Mouse (Mus musculus) bone marrow macrophage, adult 2 months (primary cell): ENCODE measurements around the gene Gm49333. TPM values are rescaled to one million over a fixed set of nuclear protein-coding genes. Genes with fewer than 3 reads are reported as not detected.

ENCODE experiments used
- H3K27ac ChIP-seq: 2 replicates; pipeline ENCODE4 v1.5.1; 2012; ENCODE audit warnings: low read depth, low read length; ENCODE audit not compliant: insufficient read depth
- H3K4me1 ChIP-seq: 2 replicates; pipeline ENCODE4 v1.6.1; 2012; ENCODE audit warnings: low read length; ENCODE audit not compliant: control insufficient read depth, insufficient read depth
- H3K4me3 ChIP-seq: 2 replicates; pipeline ENCODE4 v1.5.1; 2012; ENCODE audit warnings: mild to moderate bottlenecking, low read length, moderate library complexity; ENCODE audit not compliant: insufficient read depth
- CTCF ChIP-seq: IDR thresholded peaks from 2 replicates; pipeline ENCODE4 v1.5.1; 2012; ENCODE audit warnings: low read depth, mild to moderate bottlenecking, low read length, moderate library complexity
- POLR2A ChIP-seq: IDR thresholded peaks from 2 replicates; pipeline ENCODE4 v1.6.1; 2012; ENCODE audit warnings: mild to moderate bottlenecking, low read depth, low read length, borderline replicate concordance
- polyA plus RNA-seq: library from polyadenylated mRNA; stranded (reverse); fragments of >200 nt; gene quantifications from 2 replicates; pipeline ENCODE4 v1.2.4, GENCODE M21; 2012; ENCODE audit not compliant: missing spikeins, insufficient read depth, insufficient read length

Gm49333 gene
- polyA plus RNA-seq, 1 experiment, result not detected

DNA sequence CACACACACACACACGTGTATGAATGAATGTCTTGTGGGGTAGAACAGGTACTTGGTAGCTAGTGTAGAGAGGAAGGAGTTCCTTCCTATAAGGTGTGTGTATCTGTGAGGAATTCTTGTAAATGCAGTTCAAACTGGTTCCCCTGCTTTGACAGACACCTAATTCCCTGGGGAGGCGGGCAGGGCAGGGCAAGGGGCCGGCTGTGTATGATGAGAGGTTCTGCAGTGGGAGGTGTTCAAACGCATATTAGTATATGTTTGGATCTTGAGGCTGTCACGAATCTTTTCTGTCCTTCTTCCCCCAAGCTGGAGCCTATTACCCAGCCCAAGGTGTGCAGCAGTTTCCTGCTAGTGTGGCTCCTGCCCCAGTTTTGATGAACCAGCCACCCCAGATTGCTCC is 66.0 kb downstream of the Gm49333 start:
- Histone ChIP-seq H3K27ac (peak overlapping the region; percentile 41), H3K4me1 (peaks cover 31% of the 10 kb centered on the region), H3K4me3 (no peak overlapping the region)
- TF ChIP-seq POLR2A, result no peak
- TF ChIP-seq CTCF, result no peak

DNA sequence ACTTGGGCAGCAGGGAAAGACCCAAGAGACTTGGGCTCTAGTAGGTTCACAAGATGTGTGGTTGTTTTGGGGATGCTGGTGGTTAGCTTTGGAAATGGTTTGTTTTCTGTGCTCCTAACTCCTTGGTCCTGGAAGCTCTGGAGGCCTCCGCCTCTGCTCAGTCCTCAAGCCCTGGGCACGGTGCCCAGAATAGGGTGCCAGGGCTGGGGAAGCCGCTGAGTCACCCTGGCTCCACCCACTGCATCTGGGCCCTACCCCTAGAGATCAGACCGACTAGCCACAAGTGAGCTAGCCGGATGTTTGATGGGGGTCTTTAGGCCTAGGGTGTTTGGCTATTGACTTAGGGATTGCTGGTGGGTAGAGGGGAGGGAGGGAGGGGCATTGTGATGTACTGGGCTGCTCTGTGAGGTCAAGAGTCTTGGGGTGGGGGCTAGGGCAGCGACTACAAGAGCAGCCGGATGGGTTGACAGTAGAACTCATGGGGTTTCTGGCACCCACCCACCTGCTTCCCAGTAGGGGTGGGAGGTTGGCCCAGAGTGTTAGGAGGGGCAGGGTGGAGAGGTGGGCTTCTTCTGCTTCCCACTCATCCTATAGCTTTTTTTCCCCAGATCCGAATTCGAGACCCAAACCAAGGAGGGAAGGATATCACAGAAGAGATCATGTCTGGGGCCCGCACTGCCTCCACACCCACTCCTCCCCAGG is 66.7 kb downstream of the Gm49333 start:
- TF ChIP-seq POLR2A (no peak), CTCF (no peak)
- Histone ChIP-seq H3K4me1 (peaks cover 31% of the 10 kb centered on the region), H3K27ac (peak overlapping the region; percentile 41), H3K4me3 (no peak overlapping the region)

DNA sequence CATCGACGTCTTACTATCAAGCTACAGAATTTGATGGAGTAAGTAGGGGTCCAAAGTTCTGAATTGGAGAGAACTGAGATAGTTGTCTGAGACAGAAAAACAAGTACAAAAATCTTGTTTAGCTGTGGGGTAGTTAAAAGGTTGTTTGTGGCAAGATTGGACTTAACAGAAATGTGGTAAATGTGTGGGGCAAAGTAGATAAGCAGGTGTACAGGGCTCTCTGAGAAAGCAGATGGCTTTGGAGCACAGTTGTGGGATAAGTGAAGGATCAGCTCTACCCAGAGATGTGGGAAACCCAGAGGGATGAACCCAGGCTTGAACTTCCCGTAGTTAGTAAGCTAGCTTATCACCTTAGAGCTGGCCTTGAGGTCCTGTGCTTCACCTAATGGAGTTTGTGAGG is 79.4 kb downstream of the Gm49333 start:
- no peak overlapping the region for H3K27ac ChIP-seq
- no peak for TF ChIP-seq CTCF
- no peak for TF ChIP-seq POLR2A
- H3K4me1 ChIP-seq, result peaks cover 20% of the 10 kb centered on the region
- no peak overlapping the region for H3K4me3 ChIP-seq

DNA sequence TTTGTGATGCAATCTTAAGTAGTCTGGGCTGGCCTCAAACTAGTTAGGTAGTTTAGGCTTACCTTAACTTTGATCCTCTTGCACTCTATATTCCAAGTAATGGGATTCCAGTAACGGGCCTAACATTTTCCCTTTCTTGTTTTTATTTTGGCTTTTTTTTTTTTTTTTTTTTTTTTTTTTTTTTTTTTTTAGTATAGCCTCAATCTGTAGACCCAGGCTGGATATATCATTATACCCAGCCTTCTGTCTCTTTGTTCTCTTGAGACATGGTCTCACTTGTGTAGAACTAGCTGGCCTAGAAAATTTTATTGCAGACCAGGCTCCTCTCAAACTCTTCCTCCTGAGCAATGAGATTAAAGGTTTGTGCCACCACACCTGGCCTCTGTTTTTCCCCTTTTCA is 80.2 kb downstream of the Gm49333 start:
- no peak overlapping the region for H3K27ac ChIP-seq
- no peak overlapping the region for H3K4me3 ChIP-seq
- TF ChIP-seq CTCF, result no peak
- TF ChIP-seq POLR2A, result no peak
- H3K4me1 ChIP-seq, result peaks cover 20% of the 10 kb centered on the region

DNA sequence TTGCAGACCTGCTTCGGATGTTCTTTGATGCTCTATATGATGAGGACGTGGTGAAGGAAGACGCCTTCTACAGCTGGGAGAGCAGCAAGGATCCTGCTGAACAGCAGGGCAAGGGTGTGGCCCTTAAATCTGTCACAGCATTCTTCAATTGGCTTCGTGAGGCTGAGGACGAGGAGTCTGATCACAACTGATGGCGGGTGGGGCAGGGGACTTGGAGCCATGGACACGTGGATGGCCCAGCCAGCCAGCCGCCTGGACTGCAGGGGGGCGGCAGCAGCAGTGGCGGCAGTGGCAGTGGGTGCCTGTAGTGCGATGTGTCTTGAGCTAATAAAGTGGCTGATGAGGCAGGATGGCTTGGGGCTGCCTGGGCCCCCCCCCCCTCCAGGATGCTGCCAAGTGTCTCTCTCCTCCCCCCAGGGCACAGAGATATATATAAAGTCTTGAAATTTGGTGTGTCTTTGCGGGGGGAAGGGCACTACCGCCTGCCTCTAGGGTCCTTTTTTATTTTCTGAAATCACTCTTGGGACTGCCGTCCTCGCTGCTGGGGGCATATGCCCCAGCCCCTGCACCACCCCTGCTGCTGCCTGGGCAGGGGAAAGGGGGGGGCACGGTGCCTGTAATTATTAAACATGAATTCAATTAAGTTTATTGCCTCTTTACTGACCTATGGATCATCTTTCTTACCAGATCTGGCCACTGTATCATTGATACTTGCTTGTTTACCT is 81.0 kb downstream of the Gm49333 start:
- H3K27ac ChIP-seq, result no peak overlapping the region
- H3K4me3 ChIP-seq, result no peak overlapping the region
- TF ChIP-seq CTCF (no peak), POLR2A (no peak)
- peaks cover 20% of the 10 kb centered on the region for H3K4me1 ChIP-seq

DNA sequence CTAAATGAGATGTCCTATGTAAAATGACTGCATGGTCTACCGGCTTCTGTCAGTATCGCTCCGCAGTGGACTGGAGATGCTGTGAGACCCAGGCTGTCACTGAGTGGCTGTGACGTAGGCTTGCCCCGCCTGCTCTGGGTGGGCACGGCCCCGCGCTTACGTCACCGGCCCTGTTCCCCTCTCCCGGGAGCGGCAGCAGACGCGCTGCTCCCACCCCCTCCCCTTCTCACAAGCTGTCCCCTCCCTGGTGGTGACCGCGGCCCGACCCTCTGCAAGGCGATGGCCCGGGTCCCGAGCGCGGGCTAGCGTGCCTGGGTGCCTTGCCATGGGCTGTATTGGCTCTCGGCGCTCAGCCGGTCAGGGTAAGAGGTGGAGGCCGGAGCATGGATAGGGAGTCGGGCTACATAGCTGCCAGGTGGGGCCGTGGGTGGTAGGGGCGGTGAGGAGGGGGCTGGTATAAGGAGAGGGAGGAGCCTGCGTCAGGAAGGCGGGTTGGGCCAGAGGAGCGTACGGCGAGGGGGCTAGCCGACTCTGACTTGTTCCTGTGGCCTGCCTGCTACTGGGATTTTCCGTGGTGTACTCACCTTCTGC is 81.8 kb downstream of the Gm49333 start, which contains the start of gene Fam131a:
Fam131a (plus strand) TSS at position 131 of the 591 bp plus-strand sequence.
- H3K4me3 ChIP-seq, result peak within 1 kb of the TSS; percentile 55
- H3K4me1 ChIP-seq, result peaks cover 20% of the 10 kb centered on the region
- H3K27ac ChIP-seq, result no peak within 1 kb of the TSS
- TF ChIP-seq CTCF (no peak), POLR2A (no peak)

DNA sequence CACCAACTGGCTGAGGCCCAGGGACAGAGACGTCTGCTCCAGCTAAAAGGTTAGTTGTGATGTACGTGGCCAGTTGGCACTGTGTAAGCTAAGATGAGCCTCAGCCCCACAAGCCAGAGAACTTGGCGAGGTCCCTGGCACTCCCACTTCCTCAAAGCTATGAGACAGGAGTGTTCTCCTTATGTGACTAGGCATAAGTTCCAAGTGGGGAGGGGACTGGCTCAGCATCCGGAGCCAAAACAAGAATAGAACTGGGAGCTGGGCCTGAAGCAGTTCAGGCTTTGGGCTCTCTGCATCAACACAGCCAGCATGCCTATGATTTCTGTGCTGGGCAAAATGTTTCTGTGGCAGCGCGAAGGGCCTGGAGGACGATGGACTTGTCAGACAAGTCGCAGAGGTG is 83.4 kb downstream of the Gm49333 start:
- H3K4me1 ChIP-seq, result peaks cover 20% of the 10 kb centered on the region
- no peak overlapping the region for H3K27ac ChIP-seq
- TF ChIP-seq POLR2A (no peak), CTCF (no peak)
- H3K4me3 ChIP-seq, result no peak overlapping the region

Other genes starting within 250 kb of the Gm49333 start
- gene Abcc5, start 185.2 kb upstream of the Gm49333 start, polyA plus RNA-seq, result 132 and 133 TPM in 2 replicates
- gene Eif2b5, start 112.8 kb upstream of the Gm49333 start, polyA plus RNA-seq, result 23.9 and 25.9 TPM in 2 replicates
- gene Dvl3, start 94.6 kb upstream of the Gm49333 start, polyA plus RNA-seq, result 26.8 and 30.4 TPM in 2 replicates
- 348 and 391 TPM in 2 replicates for gene Ap2m1, start 76.1 kb upstream of the Gm49333 start, polyA plus RNA-seq
- gene Abcf3, start 63.0 kb upstream of the Gm49333 start, polyA plus RNA-seq, result 53.5 and 74.8 TPM in 2 replicates
- not detected in 2 replicates for gene Vwa5b2, start 22.1 kb upstream of the Gm49333 start, polyA plus RNA-seq
- 7.0 and 9.8 TPM in 2 replicates for gene Eef1akmt4, start within 50 bp of the Gm49333 start, polyA plus RNA-seq
- gene Alg3, start 125 bp downstream of the Gm49333 start, polyA plus RNA-seq, result 10.9 and 13.1 TPM in 2 replicates
- gene Camk2n2, start 9.7 kb downstream of the Gm49333 start, polyA plus RNA-seq, result 2.5 and 2.7 TPM in 2 replicates
- not detected in 2 replicates for gene Ece2, start 18.2 kb downstream of the Gm49333 start, polyA plus RNA-seq
- 147 and 191 TPM in 2 replicates for gene Psmd2, start 40.0 kb downstream of the Gm49333 start, polyA plus RNA-seq
- gene Eif4g1, start 56.7 kb downstream of the Gm49333 start, polyA plus RNA-seq, result 101 and 119 TPM in 2 replicates
- 6.2 and 7.6 TPM in 2 replicates for gene Fam131a, start 81.6 kb downstream of the Gm49333 start, polyA plus RNA-seq
- 10.1 and 17.5 TPM in 2 replicates for gene Polr2h, start 106.1 kb downstream of the Gm49333 start, polyA plus RNA-seq
- 1.0 and 1.6 TPM in 2 replicates for gene Clcn2, start 106.1 kb downstream of the Gm49333 start, polyA plus RNA-seq
- not detected in 2 replicates for gene Chrd, start 121.5 kb downstream of the Gm49333 start, polyA plus RNA-seq
- not detected in 2 replicates for gene Thpo, start 122.9 kb downstream of the Gm49333 start, polyA plus RNA-seq